Mouse (Mus musculus): ENCODE measurements around the gene Tgif1.
"Not testable (repeated sequence)": the region's sequence is repeated elsewhere in the genome, so short reads cannot be mapped to it uniquely, and the experiment has no call there.

Gene Tgif1

DNA sequence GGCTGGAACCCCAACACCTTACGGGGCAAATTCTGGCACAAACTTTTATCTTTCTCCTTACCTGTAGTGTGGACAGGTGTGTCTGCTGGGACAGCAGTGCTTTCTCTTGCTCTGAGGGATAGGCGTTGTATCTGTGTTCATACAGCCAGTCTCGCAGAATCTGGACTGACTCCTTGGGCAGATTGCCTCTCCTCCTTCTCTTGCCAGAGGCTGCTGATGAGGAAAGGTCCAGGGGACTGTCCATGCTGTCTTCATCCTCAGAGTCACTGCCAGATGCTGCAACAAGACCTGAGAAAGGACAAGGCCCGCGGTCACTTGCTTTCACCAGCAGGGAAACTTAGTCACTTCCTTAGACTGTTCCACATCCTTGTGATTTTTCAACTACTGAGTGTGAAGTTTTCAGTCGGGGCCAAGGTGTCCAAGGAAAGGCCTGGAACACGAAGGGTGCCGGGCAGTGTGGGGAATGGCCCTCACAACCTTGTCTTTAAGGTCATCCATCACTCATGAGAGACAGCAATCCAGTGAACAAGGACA, 7.2 kb downstream of the Tgif1 start:
- intact Hi-C loops (cut with DNase I): loop anchor here (5.0 kb wide), 1 partner anchor 121 kb away; no protein-coding TSS in a partner anchor

DNA sequence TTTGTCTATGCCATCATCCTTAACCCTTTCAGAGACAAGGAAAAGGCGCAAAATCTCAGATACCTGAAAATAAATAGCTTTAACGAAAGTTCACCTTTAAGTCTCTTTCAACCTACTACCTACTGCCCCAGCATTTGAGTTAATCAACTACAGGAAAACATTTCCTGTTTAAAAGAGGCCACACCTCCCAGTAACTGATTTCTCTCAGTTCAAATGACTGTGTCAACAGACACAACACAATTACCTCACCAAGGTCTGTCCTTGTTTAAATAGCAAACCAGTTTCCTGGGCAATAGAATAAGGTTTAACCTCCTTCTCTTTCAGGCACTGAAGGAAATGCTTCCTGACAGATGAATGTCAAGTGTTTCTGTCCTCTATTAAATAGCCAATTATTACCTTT, 7.8 kb downstream of the Tgif1 start:
- intact Hi-C loops (cut with DNase I): loop anchor here (5.0 kb wide), 1 partner anchor 122 kb away; no protein-coding TSS in a partner anchor

DNA sequence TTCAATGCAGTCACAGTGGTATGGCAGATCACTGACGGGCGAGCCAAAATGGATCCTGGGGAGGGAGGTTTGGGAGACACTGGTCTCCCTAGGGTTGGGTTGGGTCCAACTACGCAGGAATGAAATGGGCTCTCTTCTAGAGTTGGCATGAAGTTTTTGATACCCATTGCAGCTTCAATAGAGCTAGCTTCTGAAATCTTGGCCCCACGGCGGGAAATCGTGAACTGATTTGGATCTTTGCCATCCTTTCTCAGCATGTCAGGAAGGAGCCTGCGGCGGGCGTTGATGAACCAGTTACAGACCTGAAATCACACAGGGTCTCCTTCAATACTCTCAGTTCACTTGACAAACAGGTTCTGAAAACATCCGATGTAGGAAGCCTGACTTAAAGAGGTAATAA, 8.4 kb downstream of the Tgif1 start:
- intact Hi-C loops (cut with DNase I): loop anchor here (5.0 kb wide), 1 partner anchor 122 kb away; no protein-coding TSS in a partner anchor

DNA sequence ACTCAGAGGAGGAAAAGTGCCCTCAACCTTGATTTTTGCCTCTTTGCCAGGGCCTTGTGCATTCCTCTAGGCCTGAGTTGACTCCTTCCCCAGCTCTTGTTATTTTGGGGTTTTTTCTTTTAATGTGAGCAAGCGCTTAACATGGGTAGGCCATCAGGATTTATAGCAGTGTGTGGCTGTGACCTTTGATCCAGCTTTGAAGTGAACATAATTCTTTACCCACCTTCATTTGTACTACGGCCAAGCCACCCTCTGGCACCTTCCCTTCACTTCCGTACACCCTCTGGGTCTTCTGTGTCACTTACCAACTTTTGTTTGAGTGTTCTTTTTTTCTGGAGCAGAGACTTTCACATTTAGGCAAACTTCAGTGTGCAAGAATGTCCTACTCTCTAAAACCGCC, 10.1 kb downstream of the Tgif1 start:
- intact Hi-C loops (cut with DNase I): no loop called here

DNA sequence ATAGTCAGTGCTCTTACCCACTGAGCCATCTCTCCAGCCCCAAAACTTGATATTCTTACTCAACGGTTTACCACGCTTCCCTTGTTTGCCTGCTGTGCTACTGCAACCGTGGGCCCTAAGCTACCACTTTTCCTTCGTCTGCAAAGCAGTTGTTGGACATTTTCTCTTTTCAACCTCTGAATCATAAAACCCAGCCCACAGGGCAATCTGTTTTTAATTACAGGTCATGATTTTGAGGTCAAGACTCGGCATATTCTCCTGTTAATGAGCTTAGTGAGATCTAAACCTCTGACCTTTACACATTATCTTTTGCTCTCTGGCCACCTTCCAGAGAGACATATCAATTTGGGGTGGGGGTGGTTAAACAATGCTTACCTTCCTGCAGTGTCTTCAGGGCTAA, 14.8 kb downstream of the Tgif1 start:
- intact Hi-C loops (cut with DNase I): no loop called here

GRCm38 (mm10) chr17:70838031-70838430, 15.3 kb downstream of the Tgif1 start:
- intact Hi-C loops (cut with DNase I): no loop called here

GRCm38 (mm10) chr17:70837474-70837873, 15.9 kb downstream of the Tgif1 start:
- intact Hi-C loops (cut with DNase I): not testable (repeated sequence)

DNA sequence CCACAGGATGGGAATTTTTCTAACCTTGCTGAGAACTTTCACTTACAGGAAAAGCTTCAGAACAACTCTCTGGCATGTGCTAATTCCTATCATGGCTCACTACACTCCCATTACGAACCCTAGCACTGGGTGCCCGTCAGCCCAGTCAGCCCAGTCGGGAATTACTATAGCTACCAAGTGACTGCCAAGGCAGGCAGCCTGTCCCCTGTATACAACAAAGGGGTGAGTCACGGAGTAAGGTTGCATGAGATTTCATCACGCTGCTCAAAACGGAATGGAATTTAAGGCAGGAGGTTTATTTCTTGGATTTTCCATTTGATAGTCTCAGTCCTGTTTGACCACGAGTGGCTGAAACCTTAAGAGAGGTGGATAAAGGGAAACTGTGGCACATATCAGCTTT, 16.5 kb downstream of the Tgif1 start:
- intact Hi-C loops (cut with DNase I): no loop called here

GRCm38 (mm10) chr17:70835071-70835790, 18.1 kb downstream of the Tgif1 start:
- intact Hi-C loops (cut with DNase I): no loop called here

DNA sequence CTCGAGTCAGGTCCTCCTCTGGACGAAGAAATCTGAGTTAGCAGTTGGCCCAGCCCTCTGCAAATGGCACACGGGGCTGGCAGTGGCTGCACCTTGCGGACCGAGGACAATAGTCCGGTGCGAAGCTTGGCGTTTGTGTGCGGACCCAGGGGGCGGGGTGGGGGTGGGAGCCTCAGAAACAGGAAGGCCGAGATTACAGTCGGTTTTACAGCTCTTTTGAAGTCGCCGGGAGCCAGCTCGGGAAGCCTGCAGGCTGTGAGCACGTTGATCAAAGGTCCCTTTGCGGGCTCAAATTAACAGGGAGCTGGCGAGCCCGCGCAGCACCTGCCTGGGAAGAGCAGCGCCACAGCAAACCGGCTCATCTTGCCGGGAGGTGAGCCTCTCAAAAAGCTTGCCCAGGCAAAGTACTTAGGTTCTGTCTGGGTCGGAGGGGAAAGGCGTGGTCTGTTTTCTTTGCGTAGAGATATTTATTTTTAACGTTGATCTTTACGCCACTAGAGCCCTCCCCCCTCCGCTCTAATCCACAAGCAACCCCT, 18.8 kb downstream of the Tgif1 start:
- intact Hi-C loops (cut with DNase I): no loop called here

GRCm38 (mm10) chr17:70832544-70832943, 20.8 kb downstream of the Tgif1 start:
- intact Hi-C loops (cut with DNase I): no loop called here

GRCm38 (mm10) chr17:70831591-70831990, 21.8 kb downstream of the Tgif1 start:
- intact Hi-C loops (cut with DNase I): no loop called here

DNA sequence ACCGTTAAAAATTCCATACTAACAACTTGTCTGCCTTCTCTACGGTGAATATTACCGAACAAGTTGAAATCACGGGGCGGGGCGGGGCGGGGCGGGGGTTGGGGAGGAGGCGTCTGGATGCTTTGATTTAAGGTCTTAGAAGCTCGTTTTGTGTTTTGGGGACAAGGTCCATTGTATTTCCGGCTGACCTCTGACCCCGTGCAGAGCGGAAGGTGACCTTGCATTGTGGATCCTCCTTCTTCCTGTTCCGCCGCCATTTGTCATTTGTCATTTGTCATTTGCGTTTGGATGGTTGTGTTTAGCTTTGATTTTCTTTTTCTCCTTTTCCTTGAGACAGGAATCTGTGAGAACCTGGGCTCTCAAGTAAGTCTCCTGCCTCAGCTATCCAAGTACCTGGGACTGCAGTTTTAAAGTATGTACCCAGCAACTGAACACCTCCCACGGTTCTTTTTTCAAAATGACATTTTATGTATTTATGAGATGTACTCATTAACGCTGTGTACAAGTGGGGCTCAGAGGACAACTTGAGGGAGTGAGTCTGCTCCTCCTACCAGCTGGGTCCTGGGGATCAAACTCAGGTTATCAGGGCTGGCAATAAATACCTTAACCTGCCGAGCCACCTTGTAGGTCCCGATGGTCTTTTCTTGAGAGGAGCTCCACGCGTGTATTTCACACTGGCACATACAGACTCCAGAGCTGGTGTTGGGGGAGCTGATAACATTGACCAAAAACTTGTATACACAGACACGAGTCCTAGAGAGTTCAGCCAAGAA, 23.2 kb downstream of the Tgif1 start:
- intact Hi-C loops (cut with DNase I): no loop called here

DNA sequence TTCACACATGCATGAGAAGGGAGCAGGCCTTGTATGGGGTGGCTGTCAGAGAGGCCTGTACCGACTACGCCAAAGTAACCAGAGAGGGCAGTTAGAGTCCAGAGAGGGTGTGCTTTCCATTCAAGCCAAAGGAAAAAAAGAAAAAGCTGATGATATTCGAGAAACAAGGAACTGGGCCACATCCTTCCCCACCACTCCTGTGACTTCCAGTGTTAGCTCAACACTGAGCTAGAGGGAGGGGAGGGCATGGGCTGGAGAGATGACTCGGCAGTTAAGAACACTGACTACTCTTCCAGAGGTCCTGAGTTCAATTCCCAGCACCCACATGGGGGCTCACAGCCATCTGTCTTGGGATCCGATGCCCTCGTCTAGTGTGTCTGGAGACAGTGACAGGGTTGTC, 24.1 kb downstream of the Tgif1 start:
- intact Hi-C loops (cut with DNase I): no loop called here

DNA sequence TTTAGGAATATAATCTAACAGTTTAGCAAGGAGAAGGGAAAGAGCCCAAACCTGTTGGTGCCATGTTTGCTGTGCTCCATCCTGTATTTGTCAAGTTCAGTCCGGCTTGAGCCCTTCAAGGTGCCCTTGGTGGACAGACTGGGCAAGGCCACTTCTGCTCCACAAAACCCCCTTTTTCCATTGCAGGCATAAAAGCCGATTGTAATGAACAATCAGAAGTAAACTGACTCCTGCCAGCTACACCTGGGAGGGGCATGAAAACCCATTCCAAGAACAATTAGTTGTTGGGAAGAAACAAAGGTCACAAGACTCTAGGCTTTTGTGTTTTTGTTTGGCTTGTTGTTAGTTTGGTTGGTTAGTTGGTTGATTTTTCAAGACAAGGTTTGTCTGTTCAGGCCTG, 24.8 kb downstream of the Tgif1 start:
- intact Hi-C loops (cut with DNase I): no loop called here

DNA sequence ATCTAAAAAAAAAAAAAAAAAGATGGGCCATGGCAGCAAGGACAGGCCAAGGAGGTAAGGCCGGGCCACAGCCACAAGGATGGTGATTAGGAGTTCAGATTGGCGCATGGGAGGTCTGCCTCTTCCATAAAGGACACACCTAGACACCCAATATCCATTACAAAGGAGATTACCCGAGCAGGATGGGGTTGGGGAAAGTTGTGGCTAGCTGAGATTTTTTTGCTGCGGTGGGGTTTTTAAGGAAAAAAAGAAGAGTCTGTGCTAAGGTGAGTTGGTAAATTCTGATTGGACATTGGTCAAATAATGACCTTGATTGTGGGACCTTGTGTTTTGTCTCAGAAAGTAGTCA, 25.2 kb downstream of the Tgif1 start:
- intact Hi-C loops (cut with DNase I): no loop called here

GRCm38 (mm10) chr17:70827463-70828179, 25.7 kb downstream of the Tgif1 start:
- intact Hi-C loops (cut with DNase I): not testable (repeated sequence)

GRCm38 (mm10) chr17:70826227-70826626, 27.1 kb downstream of the Tgif1 start:
- intact Hi-C loops (cut with DNase I): no loop called here

GRCm38 (mm10) chr17:70823083-70823482, 30.3 kb downstream of the Tgif1 start:
- intact Hi-C loops (cut with DNase I): no loop called here

DNA sequence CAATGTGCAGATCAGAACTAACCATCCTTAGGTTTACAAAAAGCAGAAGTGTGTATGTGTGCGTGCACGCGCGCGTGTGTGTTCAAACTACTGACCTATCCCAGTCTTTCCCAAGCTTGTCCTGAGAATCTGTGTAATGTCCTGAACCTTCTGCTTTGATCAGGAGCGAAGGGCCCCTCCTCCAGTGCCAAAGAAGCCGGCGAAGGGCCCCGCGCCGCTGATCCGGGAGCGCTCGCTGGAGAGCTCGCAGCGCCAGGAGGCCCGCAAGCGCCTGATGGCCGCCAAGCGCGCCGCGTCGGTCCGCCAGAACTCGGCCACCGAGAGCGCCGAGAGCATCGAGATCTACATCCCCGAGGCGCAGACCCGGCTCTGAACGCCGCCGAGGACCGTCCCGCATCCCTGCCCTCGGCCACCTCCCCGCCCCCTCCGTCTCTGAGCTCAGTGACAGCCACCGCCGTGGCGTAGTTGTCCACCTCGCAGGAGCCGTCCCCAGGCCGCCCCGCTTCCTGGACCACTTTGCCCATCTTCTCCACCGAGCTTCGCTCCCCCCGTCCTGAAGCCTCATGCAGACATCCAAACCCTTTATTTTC, 35.4 kb downstream of the Tgif1 start:
- intact Hi-C loops (cut with DNase I): no loop called here

DNA sequence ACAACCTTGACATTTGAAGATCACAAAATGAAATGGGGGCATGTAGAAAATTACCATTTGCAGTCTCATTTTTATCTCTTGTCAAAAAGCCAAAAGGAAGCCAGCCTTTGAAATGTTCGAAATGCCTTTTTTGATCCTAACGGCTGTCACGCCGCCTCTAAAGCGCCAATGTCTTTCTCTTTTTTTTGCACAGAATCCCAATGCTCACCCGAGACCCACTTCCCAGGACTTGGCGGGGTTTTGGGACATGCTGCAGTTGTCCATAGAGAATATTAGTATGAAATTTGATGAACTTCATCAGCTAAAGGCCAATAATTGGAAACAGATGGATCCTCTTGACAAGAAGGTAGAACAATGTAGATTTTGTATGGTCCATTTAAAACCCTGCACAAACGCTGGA, 38.3 kb downstream of the Tgif1 start:
- intact Hi-C loops (cut with DNase I): no loop called here

Measured in adrenal gland (tissue).